ENCODE assay signal across 11 mouse cellular contexts in the genomic region with DNA sequence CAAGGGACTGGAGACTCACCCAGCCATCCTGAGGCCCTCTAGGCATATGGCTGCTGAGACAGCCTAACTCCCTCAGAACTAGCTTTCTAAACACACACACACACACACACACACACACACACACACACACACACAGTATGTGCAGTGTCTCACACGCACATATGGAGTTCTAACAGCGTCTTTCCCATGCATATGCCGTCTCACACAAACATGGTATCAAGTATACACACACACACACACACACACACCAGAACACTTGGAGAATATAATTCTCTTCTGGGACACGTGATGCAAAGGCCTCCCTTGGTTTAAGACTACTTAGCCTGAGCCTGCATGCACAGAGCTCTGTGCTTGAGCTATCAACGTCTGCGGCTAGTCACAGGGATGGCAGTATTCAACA.
"Had no signal": no experiment of that assay in that cellular context is flagged by ENCODE, and none has a peak within 500 bp of the region (broad histone marks: within the 10 kb centered on the region; RNA-seq: fewer than 3 reads in every experiment).

No protein-coding gene starts in this region.

- H3K4me1 ChIP-seq: megakaryocyte, embryonic 14.5 days had no signal

- H3K27ac ChIP-seq: kidney, postnatal 0 days; left cerebral cortex, adult 2 months; liver, embryonic 13.5 days had no signal

- DNase-seq: kidney, postnatal 36 days; layer of hippocampus, postnatal 36 days; liver, embryonic 13.5 days; lung, adult 2 months; midbrain, embryonic 14.5 days; thymus, adult 18-20 months; thymus, postnatal 4 days had no signal

- H3K4me3 ChIP-seq: left cerebral cortex, adult 2 months; liver, embryonic 13.5 days; megakaryocyte, embryonic 14.5 days had no signal

- H3K9ac ChIP-seq: liver, embryonic 13.5 days had no signal

- H3K9me3 ChIP-seq: liver, embryonic 13.5 days; megakaryocyte, embryonic 14.5 days had no signal

- H3K4me2 ChIP-seq: liver, embryonic 13.5 days; midbrain, embryonic 11.5 days had no signal

- H3K27me3 ChIP-seq: liver, embryonic 13.5 days had no signal
